Mouse (Mus musculus): ENCODE results near the gene Ap1m2.
"Not testable (repeated sequence)": the region's sequence is repeated elsewhere in the genome, so short reads cannot be mapped to it uniquely, and the experiment has no call there.

Gene Ap1m2

GRCm38 (mm10) chr9:21331365-21332140, 19.4 kb upstream of the Ap1m2 start:
- no peak for TF ChIP-seq POU5F1 (IDR thresholded peaks at IDR 0.05; ENCODE audit: borderline replicate concordance, low read length)
- TF ChIP-seq CTCF (conservative IDR thresholded peaks at IDR 0.05; ENCODE audit: low read length): no peak
- TF ChIP-seq NANOG (IDR thresholded peaks at IDR 0.05; ENCODE audit: borderline replicate concordance, low read length): no peak
- Histone ChIP-seq H3K27me3 (ENCODE audit: insufficient read depth, low read length) (no peaks in the 10 kb centered on the region), H3K9me3 (ENCODE audit: low read length) (no peaks in the 10 kb centered on the region), H3K4me3 (replicated peaks; ENCODE audit: low read length) (no peak overlapping the region), H3K36me3 (ENCODE audit: insufficient read depth, low read length) (no peaks in the 10 kb centered on the region), H3K4me1 (replicated peaks; ENCODE audit: low read depth, low read length) (peaks cover 55% of the 10 kb centered on the region)

GRCm38 (mm10) chr9:21329699-21330289, 17.7 kb upstream of the Ap1m2 start:
- Histone ChIP-seq H3K27me3 (ENCODE audit: insufficient read depth, low read length) (no peaks in the 10 kb centered on the region), H3K4me1 (replicated peaks; ENCODE audit: low read depth, low read length) (peaks cover 54% of the 10 kb centered on the region), H3K9me3 (ENCODE audit: low read length) (no peaks in the 10 kb centered on the region), H3K36me3 (ENCODE audit: insufficient read depth, low read length) (no peaks in the 10 kb centered on the region), H3K4me3 (replicated peaks; ENCODE audit: low read length) (no peak overlapping the region)
- TF ChIP-seq POU5F1 (IDR thresholded peaks at IDR 0.05; ENCODE audit: borderline replicate concordance, low read length) (no peak), CTCF (conservative IDR thresholded peaks at IDR 0.05; ENCODE audit: low read length) (no peak), NANOG (IDR thresholded peaks at IDR 0.05; ENCODE audit: borderline replicate concordance, low read length) (no peak)

GRCm38 (mm10) chr9:21329041-21329440, 16.9 kb upstream of the Ap1m2 start:
- TF ChIP-seq POU5F1 (IDR thresholded peaks at IDR 0.05; ENCODE audit: borderline replicate concordance, low read length) (no peak), NANOG (IDR thresholded peaks at IDR 0.05; ENCODE audit: borderline replicate concordance, low read length) (no peak), CTCF (conservative IDR thresholded peaks at IDR 0.05; ENCODE audit: low read length) (no peak)
- H3K27me3 ChIP-seq (ENCODE audit: insufficient read depth, low read length): no peaks in the 10 kb centered on the region
- H3K4me1 ChIP-seq (replicated peaks; ENCODE audit: low read depth, low read length): peaks cover 62% of the 10 kb centered on the region
- H3K36me3 ChIP-seq (ENCODE audit: insufficient read depth, low read length): no peaks in the 10 kb centered on the region
- no peaks in the 10 kb centered on the region for H3K9me3 ChIP-seq (ENCODE audit: low read length)
- no peak overlapping the region for H3K4me3 ChIP-seq (replicated peaks; ENCODE audit: low read length)

- no peaks in the 10 kb centered on the region for H3K27me3 ChIP-seq (ENCODE audit: insufficient read depth, low read length)
- H3K9me3 ChIP-seq (ENCODE audit: low read length): no peaks in the 10 kb centered on the region
- peaks cover 65% of the 10 kb centered on the region for H3K4me1 ChIP-seq (replicated peaks; ENCODE audit: low read depth, low read length)
- TF ChIP-seq NANOG (IDR thresholded peaks at IDR 0.05; ENCODE audit: borderline replicate concordance, low read length): no peak
- TF ChIP-seq POU5F1 (IDR thresholded peaks at IDR 0.05; ENCODE audit: borderline replicate concordance, low read length): no peak
- no peak for TF ChIP-seq CTCF (conservative IDR thresholded peaks at IDR 0.05; ENCODE audit: low read length)
- H3K4me3 ChIP-seq (replicated peaks; ENCODE audit: low read length): no peak overlapping the region
- H3K36me3 ChIP-seq (ENCODE audit: insufficient read depth, low read length): no peaks in the 10 kb centered on the region
Measured at GRCm38 (mm10) chr9:21328041-21328440, 15.9 kb upstream of the Ap1m2 start.

- Histone ChIP-seq H3K9me3 (ENCODE audit: low read length) (no peaks in the 10 kb centered on the region), H3K4me1 (replicated peaks; ENCODE audit: low read depth, low read length) (peaks cover 65% of the 10 kb centered on the region), H3K27me3 (ENCODE audit: insufficient read depth, low read length) (no peaks in the 10 kb centered on the region), H3K36me3 (ENCODE audit: insufficient read depth, low read length) (no peaks in the 10 kb centered on the region), H3K4me3 (replicated peaks; ENCODE audit: low read length) (no peak overlapping the region)
- no peak for TF ChIP-seq NANOG (IDR thresholded peaks at IDR 0.05; ENCODE audit: borderline replicate concordance, low read length)
- no peak for TF ChIP-seq CTCF (conservative IDR thresholded peaks at IDR 0.05; ENCODE audit: low read length)
Measured at GRCm38 (mm10) chr9:21327569-21327968, 15.4 kb upstream of the Ap1m2 start.

- Histone ChIP-seq H3K9me3 (ENCODE audit: low read length) (no peaks in the 10 kb centered on the region), H3K27me3 (ENCODE audit: insufficient read depth, low read length) (peaks cover 11% of the 10 kb centered on the region), H3K36me3 (ENCODE audit: insufficient read depth, low read length) (no peaks in the 10 kb centered on the region), H3K4me1 (replicated peaks; ENCODE audit: low read depth, low read length) (peaks cover 65% of the 10 kb centered on the region), H3K4me3 (replicated peaks; ENCODE audit: low read length) (no peak overlapping the region)
- TF ChIP-seq CTCF (conservative IDR thresholded peaks at IDR 0.05; ENCODE audit: low read length) (no peak), NANOG (IDR thresholded peaks at IDR 0.05; ENCODE audit: borderline replicate concordance, low read length) (no peak), POU5F1 (IDR thresholded peaks at IDR 0.05; ENCODE audit: borderline replicate concordance, low read length) (no peak)
Measured at GRCm38 (mm10) chr9:21324269-21324668, 12.1 kb upstream of the Ap1m2 start.

- not testable (repeated sequence) for H3K4me3 ChIP-seq (replicated peaks; ENCODE audit: low read length); H3K36me3 ChIP-seq (ENCODE audit: insufficient read depth, low read length); H3K9me3 ChIP-seq (ENCODE audit: low read length)
- H3K27me3 ChIP-seq (ENCODE audit: insufficient read depth, low read length): peaks cover 11% of the 10 kb centered on the region
- peaks cover 63% of the 10 kb centered on the region for H3K4me1 ChIP-seq (replicated peaks; ENCODE audit: low read depth, low read length)
Measured at GRCm38 (mm10) chr9:21322917-21323297, 10.8 kb upstream of the Ap1m2 start.

GRCm38 (mm10) chr9:21322211-21322916, 10.2 kb upstream of the Ap1m2 start:
- no peaks in the 10 kb centered on the region for H3K9me3 ChIP-seq (ENCODE audit: low read length)
- peaks cover 11% of the 10 kb centered on the region for H3K27me3 ChIP-seq (ENCODE audit: insufficient read depth, low read length)
- H3K4me1 ChIP-seq (replicated peaks; ENCODE audit: low read depth, low read length): peaks cover 60% of the 10 kb centered on the region
- H3K36me3 ChIP-seq (ENCODE audit: insufficient read depth, low read length): no peaks in the 10 kb centered on the region
- TF ChIP-seq CTCF (conservative IDR thresholded peaks at IDR 0.05; ENCODE audit: low read length): no peak
- no peak for TF ChIP-seq POU5F1 (IDR thresholded peaks at IDR 0.05; ENCODE audit: borderline replicate concordance, low read length)
- no peak for TF ChIP-seq NANOG (IDR thresholded peaks at IDR 0.05; ENCODE audit: borderline replicate concordance, low read length)
- peak overlapping the region; percentile 85; the same call in 1 of the 2 replicates for H3K4me3 ChIP-seq (replicated peaks; ENCODE audit: low read length)

All from E14TG2a.4 (cell line).